Mouse (Mus musculus): ENCODE measurements around the gene Nfkb1.

Gene Nfkb1

DNA sequence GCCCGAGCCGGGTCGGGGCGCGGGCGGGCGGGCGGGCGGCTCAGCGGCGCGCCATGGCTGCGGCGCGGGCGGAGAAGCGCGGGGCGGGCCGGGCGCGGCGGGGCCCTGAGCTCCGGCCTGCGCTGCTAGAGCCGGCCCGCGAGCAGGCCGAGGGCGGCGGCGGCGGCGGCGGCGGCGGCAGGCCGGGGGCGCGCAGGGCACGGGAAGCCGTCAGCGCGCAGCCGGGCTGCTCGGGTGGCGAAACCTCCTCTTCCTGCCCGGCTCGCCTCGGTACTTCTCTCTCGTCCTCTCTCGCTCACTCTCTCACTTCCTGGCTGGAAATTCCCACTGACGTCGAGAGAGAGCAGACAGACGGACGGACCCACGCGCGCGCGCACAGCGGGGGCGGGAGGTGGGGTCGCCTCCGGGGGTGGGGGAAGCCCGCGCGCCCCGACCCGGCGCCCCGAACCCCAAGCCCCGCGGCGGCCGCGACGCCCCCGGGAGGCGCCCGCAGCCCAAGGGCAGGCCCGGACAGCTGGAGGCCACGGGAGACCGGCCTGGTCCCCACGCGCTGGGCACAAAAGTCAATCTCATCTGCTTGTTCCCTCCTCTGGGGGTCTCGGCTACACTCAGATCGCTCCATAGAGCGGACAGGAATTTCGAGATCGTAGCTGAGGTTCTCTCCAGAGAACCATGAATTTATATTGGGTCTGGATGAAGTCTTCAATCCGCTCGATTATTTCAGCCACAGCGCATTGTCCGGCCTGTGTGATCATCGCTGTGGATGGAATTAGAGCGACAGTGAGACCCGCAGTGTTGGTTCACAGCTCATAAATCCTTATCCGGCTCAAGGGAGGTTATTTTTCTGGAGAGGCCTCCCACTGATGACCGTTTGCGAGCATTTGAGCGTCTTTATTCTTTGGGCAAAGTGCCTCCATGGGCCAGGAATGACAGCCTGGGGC is at the start of gene Nfkb1:
TSS of gene Nfkb1 (minus strand) at position 357 of the 941 bp plus-strand sequence.
- DNase-seq (ENCODE audit: low spot score in 2 of 2), result peak in 1 of 2 experiments; percentile 32

DNA sequence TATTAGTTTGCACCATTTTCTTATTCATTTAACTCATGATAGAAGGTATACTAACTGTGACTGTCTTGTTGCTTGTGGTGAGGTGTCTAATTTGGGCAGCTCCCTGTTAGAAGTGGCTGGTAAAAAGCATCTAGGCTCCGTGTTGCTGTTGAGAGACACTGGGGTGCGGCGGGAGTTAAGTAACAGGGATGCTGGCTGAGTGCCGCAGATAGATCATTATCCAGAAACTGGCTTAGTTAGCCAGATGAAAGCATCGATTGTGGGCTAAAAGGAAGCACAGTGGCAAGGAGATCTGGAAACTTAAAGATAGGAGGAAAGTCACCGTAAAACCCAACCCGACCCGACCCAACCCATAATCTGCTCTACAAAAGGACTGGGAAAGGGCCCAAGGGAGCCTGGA is 49.4 kb upstream of the Nfkb1 start:
- DNase-seq (ENCODE audit: low spot score in 2 of 2), result no peak

DNA sequence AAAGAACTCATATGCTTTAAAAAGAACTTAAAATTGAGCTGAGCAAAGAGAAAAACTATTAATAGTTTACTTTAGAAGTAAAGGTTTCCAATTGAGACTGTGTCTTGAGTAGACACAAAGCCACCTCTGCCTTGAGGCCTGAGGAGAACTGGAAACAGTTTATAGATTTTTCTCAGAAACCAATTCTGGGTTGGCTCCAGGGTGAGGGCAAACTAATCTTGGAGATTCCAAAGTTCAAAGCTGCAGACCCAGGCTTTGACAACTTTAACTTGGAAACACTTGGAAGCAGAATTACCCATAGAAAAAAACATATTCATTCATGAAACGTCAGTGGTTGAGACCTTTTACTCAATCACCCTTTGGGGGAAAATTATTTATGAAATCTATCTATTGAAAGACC is 43.4 kb upstream of the Nfkb1 start:
- DNase-seq (ENCODE audit: low spot score in 2 of 2), result no peak

DNA sequence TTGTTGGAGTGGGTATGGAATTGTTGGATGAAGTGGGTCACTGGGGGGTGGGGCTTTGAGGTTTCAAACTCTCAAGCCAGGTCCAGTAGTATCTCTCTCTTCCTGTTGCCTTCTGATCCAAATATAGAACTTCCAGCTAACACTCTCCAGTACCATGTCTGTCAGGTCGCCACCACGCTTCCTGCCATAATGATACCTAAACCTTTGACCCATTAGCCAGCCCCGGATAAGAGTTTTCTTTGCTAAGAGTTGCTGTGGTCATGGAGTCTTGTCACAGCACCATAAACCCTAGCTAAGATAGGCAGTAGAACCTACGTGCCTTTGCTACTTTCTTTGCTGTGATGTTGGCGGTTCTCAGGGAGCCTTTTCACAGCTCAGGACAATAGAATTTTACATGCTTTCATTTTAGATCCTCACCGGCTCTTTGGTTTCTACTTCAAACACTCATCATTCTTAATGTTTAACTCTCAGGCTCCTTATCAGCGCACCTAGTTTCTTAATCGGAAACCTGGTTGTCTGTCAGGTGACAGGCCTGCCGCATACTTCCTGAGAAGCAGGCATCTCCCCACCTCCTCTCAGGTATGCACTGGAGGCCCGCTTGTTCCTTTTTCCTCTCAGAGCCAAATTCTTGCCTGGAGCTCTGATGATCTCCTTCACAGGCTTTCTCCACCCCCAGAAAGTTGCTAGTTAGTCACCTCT is 41.5 kb upstream of the Nfkb1 start:
- DNase-seq (ENCODE audit: low spot score in 2 of 2), result no peak

DNA sequence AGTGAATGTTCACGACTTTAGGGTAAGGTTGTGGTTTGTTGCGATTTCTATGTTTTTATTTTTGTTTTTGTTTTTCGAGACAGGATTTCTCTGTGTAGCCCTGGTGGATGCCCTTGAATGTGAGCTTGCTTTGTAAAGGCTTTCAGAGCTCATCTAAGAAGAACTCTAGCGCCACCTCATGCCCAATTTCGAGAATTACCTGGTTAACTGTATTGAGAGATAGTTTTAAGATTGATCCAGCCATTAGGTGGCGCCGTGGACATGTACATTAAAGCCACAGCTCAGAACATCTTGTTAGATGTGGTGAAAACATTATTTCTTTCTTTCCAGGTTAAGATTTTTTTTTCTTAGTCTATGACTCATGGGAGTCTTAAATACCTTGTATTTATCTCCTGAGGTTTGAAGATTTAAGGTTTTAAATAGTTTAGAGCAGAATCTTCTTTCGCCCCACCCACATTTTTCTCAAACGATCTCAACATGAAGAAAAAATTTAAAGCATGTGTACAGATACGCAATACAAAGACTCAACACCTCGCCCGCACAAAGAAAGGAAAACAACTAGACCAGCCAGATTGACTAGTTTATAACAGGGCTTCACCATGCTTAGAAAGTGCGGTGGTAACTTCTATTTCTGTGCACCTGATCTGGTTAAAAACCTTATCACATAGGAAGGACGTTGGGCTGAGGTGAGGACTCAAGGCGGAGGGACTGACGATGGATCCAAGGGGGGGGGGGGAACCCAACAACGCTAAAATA is 40.1 kb upstream of the Nfkb1 start:
- DNase-seq (ENCODE audit: low spot score in 2 of 2), result peak; percentile 85 to 94

DNA sequence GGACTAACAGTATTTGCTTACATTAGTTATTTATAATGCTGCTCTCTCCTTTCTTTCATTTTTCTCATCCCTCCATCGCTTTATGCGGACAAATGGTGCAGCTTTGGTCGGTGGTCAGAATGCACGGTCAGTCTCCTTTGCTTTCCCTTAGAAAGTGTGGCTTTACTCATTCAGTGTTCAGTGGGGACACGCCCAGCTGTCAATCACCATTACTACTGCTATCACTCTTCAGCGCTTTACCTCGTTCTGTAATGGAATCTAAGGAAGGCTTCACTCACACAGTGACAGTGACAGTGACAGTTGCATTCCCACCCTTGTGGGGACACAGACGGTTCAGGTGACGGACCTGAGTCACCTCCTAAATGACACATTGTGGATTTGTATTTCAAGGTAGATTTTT is 39.4 kb upstream of the Nfkb1 start:
- DNase-seq (ENCODE audit: low spot score in 2 of 2), result no peak

DNA sequence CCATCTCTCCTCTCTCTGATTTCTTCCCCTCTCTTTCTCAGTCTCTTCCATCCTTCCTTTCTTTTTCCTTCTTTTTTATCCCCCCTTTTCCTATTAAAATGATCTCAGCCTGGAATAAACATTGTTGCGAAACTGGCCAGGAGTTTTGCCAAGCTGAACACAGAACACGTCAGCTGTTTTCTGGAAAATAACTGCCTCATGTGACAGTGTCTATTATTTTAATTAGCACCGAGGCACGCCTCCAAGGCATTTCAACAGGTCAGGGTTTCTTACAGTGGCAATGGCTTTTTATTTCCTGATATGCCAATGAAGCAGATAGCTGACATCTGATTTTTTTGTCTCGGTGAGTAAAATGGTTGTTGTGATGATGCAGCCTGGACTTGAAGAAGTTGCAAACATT is 38.2 kb upstream of the Nfkb1 start:
- DNase-seq (ENCODE audit: low spot score in 2 of 2), result no peak

DNA sequence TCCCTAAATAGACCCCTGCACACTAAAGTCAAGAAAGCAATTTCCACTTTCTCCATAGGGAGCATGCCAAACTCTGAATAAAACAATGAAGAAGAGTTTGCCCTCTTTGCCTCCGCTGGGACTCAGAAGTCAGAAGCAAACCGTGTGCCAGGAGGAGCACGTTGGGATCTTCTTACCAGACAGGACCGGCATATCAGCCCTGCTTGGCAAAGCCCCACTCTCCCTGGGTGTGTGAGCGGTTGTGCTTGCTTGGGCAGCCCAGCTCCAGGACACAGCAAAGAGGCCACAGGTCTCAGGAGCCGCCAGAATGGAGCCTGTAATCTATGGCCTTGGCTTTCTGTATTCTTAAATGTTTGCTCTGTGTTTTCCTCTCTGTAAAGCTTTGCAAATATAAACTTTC is 37.6 kb upstream of the Nfkb1 start:
- no peak for DNase-seq (ENCODE audit: low spot score in 2 of 2)

DNA sequence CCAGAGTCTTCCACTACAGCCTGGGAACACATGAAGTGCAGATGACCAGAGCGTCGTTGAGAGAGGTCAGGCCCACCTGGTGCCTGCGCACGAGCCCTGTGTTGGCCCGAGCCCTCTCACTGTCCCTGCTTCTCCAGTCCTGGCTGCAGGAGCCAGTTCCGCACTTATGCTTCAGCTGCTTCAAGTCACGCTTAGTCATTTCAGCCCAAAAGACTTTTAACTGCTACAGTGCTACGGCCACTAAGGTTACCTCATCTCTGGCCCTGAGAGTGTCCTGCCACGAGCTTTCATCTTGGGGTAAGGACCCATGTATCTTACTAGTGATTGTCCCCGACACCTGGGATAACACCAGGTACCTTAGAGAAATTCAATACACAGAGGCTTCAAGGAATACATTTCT is 36.0 kb upstream of the Nfkb1 start:
- no peak for DNase-seq (ENCODE audit: low spot score in 2 of 2)

DNA sequence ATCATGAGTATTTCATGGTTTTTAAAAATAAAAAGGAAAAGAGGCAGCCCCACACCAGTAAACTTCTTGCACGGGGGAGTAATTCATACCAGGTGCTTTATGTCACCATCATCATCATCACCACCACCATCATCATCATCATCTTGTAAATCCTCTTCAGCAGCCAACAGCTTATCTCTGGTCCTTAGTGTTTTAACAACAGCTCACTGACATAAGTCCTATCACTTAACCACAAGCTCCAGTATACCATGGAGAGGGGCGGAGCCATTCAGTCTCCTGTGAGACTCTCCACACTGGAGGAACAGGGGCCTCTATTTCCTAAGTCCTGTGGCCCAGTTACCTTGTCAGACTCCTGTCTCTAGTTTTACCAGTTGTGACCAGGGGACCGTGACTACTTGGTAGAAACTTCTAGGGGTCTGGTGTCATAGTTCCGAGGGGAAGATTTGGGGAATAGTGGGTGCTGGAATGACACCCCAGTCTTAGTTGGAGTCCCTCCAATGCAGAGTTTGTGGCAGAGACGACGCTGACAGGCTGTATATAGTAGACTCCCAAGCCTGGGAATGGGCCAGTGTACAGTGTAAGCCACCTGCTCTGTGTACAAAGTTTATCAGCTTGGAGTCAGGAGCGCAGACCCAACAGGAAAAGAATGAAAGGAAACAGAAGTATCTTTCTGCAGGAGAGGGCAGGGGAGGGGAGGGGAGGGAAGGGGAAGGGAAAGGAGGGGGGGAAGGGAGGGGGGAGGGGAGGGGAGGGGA is 35.4 kb upstream of the Nfkb1 start:
- DNase-seq (ENCODE audit: low spot score in 2 of 2), result no peak

DNA sequence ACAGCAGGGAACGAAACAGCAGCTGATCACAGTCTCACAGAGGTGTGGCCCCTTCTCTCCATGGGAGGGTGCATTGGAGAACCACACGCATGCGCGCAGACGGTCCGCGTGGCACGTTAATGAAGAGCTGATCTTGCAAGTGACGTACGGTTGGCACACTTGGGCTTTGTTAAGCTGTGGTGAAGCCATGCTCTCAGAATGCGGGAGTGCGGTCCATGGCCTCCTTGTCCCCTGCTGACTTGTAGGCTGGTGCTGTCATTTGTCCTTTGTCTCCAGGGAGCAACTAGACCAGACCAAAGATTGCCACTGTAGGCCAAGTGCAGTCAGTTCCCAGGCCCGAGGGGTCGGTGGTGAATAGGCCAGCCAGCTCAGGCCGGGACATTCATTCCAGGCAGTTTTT is 34.7 kb upstream of the Nfkb1 start:
- DNase-seq (ENCODE audit: low spot score in 2 of 2), result no peak

DNA sequence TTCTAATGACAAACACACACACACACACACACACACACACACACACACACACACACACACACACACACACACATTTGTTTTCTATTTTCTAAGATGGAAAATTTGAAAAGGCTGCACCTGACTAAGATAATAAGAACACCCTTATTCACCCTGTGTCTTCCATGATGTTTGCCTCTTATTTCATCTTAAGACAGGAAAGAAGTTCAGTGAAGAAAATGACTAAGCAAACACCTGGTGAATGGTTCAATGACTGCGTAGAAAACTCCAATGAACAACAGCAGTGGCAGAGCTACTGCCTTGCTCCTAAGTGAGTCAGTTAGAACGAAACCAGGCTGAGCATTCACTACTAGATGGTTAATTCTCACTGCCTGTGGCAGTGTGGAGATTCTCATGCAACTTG is 30.8 kb upstream of the Nfkb1 start:
- no peak for DNase-seq (ENCODE audit: low spot score in 2 of 2)

DNA sequence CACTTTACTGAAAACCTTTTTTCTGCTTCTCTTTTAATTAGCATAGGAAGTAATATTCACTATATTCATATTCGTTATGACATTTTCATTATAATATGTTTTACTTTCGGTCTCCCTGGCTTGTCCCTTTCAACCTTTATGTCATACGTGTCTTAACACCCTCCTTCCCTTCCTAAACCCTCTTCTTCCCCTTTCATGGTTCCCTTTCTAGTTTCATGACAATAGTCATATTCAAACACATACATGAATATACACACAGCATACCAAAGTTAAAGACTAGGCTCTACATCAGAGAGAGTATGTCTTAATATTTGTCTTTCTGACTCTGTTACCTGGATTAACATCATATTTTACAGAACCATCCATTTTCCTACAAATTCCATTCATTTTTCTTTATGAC is 28.6 kb upstream of the Nfkb1 start:
- no peak for DNase-seq (ENCODE audit: low spot score in 2 of 2)

DNA sequence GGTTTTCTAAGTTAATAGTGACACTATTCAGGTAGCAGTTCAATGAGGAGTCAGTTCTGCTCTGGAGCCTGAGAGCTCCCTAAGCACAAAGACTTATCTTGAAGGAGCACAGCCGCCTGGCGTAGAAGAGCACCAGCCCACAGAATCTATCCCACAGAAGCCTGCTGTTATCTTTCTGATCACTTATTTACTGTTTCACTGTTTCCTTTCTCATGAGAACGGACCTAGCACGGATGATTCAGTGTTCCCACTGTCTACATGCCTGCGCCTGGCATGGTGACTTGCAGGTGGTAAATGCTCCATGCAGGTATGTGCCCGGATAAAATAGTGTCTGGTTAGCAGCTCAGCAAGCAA is 27.8 kb upstream of the Nfkb1 start:
- DNase-seq (ENCODE audit: low spot score in 2 of 2), result no peak

DNA sequence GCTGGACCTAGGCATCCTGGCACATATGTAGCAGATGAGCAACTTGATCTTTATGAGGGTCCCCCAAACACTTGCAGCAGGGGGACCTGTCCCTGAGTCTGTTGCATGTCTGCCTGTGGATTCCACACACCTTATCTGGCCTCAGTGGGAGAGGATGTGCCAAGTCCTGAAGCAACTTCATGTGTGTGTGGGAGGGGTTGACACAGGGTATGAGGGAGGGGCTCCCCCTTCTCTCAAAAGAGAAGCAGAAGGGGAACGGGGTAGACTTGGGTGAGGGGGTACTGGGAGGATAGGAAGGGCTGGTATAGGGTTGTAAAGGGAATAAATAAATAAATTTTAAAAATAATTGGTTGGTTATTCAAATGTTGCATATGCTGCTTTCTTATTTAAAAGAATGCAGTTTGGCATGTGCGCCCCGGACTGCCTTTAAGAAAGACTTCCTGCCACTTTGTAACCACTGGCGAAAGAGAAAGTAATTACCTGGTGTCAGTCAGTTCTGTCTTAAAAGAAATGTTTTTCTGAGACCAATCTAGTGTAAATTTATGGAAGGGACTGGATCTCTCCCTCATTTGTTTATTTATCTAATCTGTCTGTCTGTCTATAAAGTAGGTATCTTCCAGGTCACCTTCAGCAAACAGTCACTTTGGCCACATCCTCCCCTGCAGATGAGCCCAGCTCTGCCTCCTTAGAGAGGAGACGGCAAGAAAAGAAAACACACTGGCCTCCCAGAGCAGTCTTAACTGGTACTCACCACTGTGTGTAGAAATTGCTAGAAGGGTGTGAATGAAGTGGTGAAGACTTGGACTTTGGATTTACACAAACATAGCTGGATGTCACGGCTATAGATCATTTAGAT is 27.2 kb upstream of the Nfkb1 start:
- DNase-seq (ENCODE audit: low spot score in 2 of 2), result no peak

DNA sequence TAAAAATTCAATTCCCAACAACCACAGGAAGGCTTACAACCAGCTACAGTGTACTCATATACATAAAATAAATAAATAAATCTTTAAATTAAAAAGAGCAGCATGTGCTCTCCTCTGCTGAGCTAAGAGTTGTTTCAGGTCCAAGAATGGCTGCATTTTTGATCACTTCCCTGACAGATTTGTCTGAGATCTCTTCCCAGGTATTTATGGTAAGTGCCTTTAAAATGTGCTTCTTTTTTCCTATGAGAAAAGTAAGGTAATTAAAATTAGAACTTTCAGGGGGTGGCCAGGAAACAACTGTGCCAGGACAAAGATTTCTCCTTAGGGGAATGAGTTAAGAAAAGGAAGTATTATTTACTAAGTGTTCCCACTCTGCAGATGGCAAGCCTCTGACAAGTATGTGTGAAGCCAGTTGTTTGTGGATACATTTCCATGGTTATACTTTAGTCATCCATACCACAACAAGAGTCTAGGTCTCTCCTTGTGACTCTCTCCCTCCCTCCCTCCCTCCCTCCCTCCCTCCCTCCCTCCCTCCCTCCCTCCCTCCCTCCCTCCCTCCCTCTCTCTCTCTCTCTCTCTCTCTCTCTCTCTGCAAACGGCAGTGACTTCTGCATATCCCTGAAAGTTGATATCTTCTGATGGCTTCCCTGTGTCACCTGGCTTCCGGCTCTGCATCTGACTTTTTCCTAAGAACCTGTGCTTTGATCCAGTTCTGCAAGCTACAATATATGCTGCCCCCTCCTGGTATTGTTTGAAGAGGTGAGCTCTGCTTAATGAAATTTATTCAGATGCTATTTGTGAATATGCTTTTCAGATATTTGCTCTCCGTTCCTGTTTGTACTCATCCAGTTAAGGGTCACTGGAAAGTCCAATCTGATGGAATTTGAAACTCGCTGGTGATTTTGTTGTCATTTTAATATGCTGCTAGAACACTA is 21.9 kb upstream of the Nfkb1 start:
- DNase-seq (ENCODE audit: low spot score in 2 of 2), result no peak

DNA sequence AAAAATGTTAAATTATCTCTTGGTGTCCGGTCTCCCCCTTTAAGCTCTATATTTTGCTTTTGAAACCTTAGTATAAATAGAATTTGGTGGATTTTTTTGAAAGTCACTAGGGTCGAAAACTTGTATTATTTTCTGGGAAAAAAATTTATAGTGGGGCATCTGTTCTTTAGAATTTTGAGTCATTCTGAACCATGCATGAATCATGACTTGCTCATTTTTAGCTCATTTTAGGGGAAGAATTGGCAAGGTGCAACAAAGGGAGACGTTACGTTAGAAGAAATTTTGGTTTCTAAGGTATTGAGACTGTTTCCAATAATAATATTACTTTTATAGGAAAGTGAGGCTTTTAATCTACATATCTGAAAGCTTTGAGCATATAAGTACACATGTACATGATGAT is 20.3 kb upstream of the Nfkb1 start:
- no peak for DNase-seq (ENCODE audit: low spot score in 2 of 2)

DNA sequence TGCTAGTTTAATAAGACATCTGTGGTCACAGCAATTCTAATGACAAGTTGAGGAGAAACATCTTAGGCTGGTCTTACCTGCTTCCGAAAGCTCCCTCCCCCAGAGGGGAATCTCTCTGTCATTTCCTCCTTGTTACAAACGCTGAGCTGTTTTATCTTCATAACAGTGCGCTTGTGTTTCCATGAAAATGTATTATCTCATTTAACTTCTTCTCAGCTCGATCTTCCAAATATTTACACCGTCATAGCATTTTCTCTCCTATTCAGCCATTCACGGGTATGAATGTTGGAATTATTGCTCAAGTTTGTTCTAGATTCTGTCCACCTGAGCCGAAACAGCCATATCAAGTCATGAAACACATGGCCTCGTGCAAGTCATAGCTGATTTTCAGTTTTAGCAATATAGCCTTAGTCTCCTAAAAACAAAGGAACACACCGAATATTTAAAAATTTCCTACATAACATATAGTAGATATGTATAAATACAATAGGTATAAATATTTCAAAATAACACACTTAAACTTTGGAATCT is 19.8 kb upstream of the Nfkb1 start:
- no peak for DNase-seq (ENCODE audit: low spot score in 2 of 2)

DNA sequence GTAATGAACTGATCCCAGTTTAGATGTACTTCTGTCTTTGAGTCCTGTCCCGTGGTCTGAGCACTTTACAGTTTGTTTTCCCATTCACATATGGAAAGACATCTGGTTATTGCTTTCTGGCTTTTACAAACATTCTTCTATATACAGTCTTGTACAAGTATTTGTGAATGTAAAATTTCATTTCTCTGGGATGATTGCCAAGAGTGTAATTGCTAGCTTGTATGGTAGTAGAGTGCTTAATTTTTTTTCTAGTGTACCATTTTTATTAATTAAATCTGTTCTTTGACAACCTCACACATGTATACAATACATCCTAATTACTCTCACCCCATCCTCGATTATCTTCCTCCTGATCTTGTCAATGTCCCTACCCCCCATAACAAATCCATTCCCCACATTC is 12.0 kb upstream of the Nfkb1 start:
- no peak for DNase-seq (ENCODE audit: low spot score in 2 of 2)

DNA sequence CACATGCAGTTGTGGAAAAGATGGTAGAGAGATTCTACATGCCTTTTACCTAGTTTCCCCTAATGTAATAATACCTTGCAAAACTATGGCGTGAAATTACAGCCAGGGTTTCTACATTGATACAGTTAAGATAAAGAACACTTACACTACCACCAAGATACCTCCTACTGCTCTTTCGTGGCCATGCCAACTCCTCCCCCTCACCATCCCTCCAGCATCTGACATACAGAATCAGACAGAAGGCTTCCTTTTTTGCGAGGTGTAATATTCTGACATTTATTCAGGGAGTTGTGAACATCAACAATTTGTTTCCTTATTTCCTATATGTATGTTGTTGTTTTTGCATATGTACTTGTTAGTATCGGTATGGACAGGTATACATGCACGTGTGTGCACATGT is 11.3 kb upstream of the Nfkb1 start:
- no peak for DNase-seq (ENCODE audit: low spot score in 2 of 2)
